Mouse (Mus musculus): Measurements from ENCODE around the gene Fam49a. TPM values are rescaled to one million over a fixed set of nuclear protein-coding genes. Genes with fewer than 3 reads are reported as not detected.
"Not testable (repeated sequence)": the region's sequence is repeated elsewhere in the genome, so short reads cannot be mapped to it uniquely, and the experiment has no call there.

Gene Fam49a
- polyA plus RNA-seq, 1 experiment from 2014 or later = 6.4 TPM

- Histone ChIP-seq H3K27ac (replicated peaks) (no peak overlapping the region), H3K4me1 (peaks cover 11% of the 10 kb centered on the region), H3K4me3 (no peak overlapping the region), H3K27me3 (replicated peaks; ENCODE audit: low read depth, poor library complexity, severe bottlenecking) (no peaks in the 10 kb centered on the region), H3K36me3 (replicated peaks) (no peaks in the 10 kb centered on the region), H3K9me3 (no peaks in the 10 kb centered on the region)
- DNase-seq (ENCODE audit: low spot score) = no peak
- WGBS = 86% methylated on average over 3 of the region's 3 CpGs
Observed at GRCm38 (mm10) chr12:12321111-12321510, 59.2 kb downstream of the Fam49a start.

- H3K36me3 ChIP-seq (replicated peaks) = no peaks in the 10 kb centered on the region
- H3K4me1 ChIP-seq = peaks cover 11% of the 10 kb centered on the region
- no peak overlapping the region for H3K27ac ChIP-seq (replicated peaks)
- 85% methylated on average over 5 of the region's 5 CpGs for WGBS
- no peak overlapping the region for H3K4me3 ChIP-seq
- no peaks in the 10 kb centered on the region for H3K27me3 ChIP-seq (replicated peaks; ENCODE audit: low read depth, poor library complexity, severe bottlenecking)
- no peaks in the 10 kb centered on the region for H3K9me3 ChIP-seq
- DNase-seq (ENCODE audit: low spot score) = no peak
Observed at GRCm38 (mm10) chr12:12323084-12323483, 61.1 kb downstream of the Fam49a start.

- peak; percentile 92 for DNase-seq (ENCODE audit: low spot score)
- peak overlapping the region; percentile 47 for H3K4me3 ChIP-seq
- H3K27me3 ChIP-seq (replicated peaks; ENCODE audit: low read depth, poor library complexity, severe bottlenecking) = no peaks in the 10 kb centered on the region
- H3K4me1 ChIP-seq = peaks cover 11% of the 10 kb centered on the region
- H3K36me3 ChIP-seq (replicated peaks) = no peaks in the 10 kb centered on the region
- H3K9me3 ChIP-seq = no peaks in the 10 kb centered on the region
- WGBS = 16% methylated on average over 18 of the region's 18 CpGs
- H3K27ac ChIP-seq (replicated peaks) = peak overlapping the region; percentile 77
Observed at GRCm38 (mm10) chr12:12323616-12324223, 61.8 kb downstream of the Fam49a start.

- H3K9me3 ChIP-seq; H3K36me3 ChIP-seq (replicated peaks); H3K27me3 ChIP-seq (replicated peaks; ENCODE audit: low read depth, poor library complexity, severe bottlenecking); DNase-seq (ENCODE audit: low spot score): not testable (repeated sequence)
- Histone ChIP-seq H3K27ac (replicated peaks) (peak overlapping the region; percentile 77), H3K4me1 (peaks cover 11% of the 10 kb centered on the region), H3K4me3 (peak overlapping the region; percentile 47; the same call in 1 of the 2 replicates)
- WGBS = 89% methylated on average over 22 of the region's 22 CpGs
Observed at GRCm38 (mm10) chr12:12324266-12324665, 62.3 kb downstream of the Fam49a start.

GRCm38 (mm10) chr12:12333526-12334310 is 71.8 kb downstream of the Fam49a start:
- DNase-seq (ENCODE audit: low spot score) = no peak
- no peak overlapping the region for H3K27ac ChIP-seq (replicated peaks)
- H3K36me3 ChIP-seq (replicated peaks) = no peaks in the 10 kb centered on the region
- H3K4me1 ChIP-seq = no peaks in the 10 kb centered on the region
- WGBS = 92% methylated on average over 11 of the region's 11 CpGs
- H3K9me3 ChIP-seq = no peaks in the 10 kb centered on the region
- H3K27me3 ChIP-seq (replicated peaks; ENCODE audit: low read depth, poor library complexity, severe bottlenecking) = no peaks in the 10 kb centered on the region
- no peak overlapping the region for H3K4me3 ChIP-seq

- H3K9me3 ChIP-seq = no peaks in the 10 kb centered on the region
- WGBS = 90% methylated on average over 5 of the region's 5 CpGs
Observed at GRCm38 (mm10) chr12:12334486-12334885, 72.5 kb downstream of the Fam49a start.

GRCm38 (mm10) chr12:12335566-12335965 is 73.6 kb downstream of the Fam49a start:
- no peaks in the 10 kb centered on the region for H3K4me1 ChIP-seq
- no peak for DNase-seq (ENCODE audit: low spot score)
- no peaks in the 10 kb centered on the region for H3K9me3 ChIP-seq
- H3K27ac ChIP-seq (replicated peaks) = no peak overlapping the region
- H3K4me3 ChIP-seq = no peak overlapping the region
- H3K27me3 ChIP-seq (replicated peaks; ENCODE audit: low read depth, poor library complexity, severe bottlenecking) = no peaks in the 10 kb centered on the region
- no peaks in the 10 kb centered on the region for H3K36me3 ChIP-seq (replicated peaks)
- 89% methylated on average over 7 of the region's 7 CpGs for WGBS

More at GRCm38 (mm10) chr12:12334486-12334885, 72.5 kb downstream of the Fam49a start:
- H3K4me1 ChIP-seq = no peaks in the 10 kb centered on the region
- DNase-seq (ENCODE audit: low spot score) = no peak
- H3K27me3 ChIP-seq (replicated peaks; ENCODE audit: low read depth, poor library complexity, severe bottlenecking) = no peaks in the 10 kb centered on the region
- H3K36me3 ChIP-seq (replicated peaks) = no peaks in the 10 kb centered on the region
- no peak overlapping the region for H3K27ac ChIP-seq (replicated peaks)
- H3K4me3 ChIP-seq = no peak overlapping the region

- Histone ChIP-seq H3K4me1 (no peaks in the 10 kb centered on the region), H3K36me3 (replicated peaks) (no peaks in the 10 kb centered on the region), H3K4me3 (no peak overlapping the region), H3K9me3 (no peaks in the 10 kb centered on the region), H3K27me3 (replicated peaks; ENCODE audit: low read depth, poor library complexity, severe bottlenecking) (no peaks in the 10 kb centered on the region), H3K27ac (replicated peaks) (no peak overlapping the region)
- no peak for DNase-seq (ENCODE audit: low spot score)
- 91% methylated on average over 6 of the region's 6 CpGs for WGBS
Observed at GRCm38 (mm10) chr12:12337378-12337777, 75.4 kb downstream of the Fam49a start.

GRCm38 (mm10) chr12:12343320-12343719 is 81.4 kb downstream of the Fam49a start:
- Histone ChIP-seq H3K4me1 (no peaks in the 10 kb centered on the region; the same call in 1 of the 2 replicates), H3K27ac (replicated peaks) (no peak overlapping the region), H3K4me3 (no peak overlapping the region), H3K27me3 (replicated peaks; ENCODE audit: low read depth, poor library complexity, severe bottlenecking) (no peaks in the 10 kb centered on the region), H3K9me3 (no peaks in the 10 kb centered on the region), H3K36me3 (replicated peaks) (no peaks in the 10 kb centered on the region)
- WGBS = 90% methylated on average over 2 of the region's 2 CpGs
- DNase-seq (ENCODE audit: low spot score) = no peak

GRCm38 (mm10) chr12:12348625-12349024 is 86.7 kb downstream of the Fam49a start:
- WGBS = 80% methylated on average over 2 of the region's 2 CpGs
- DNase-seq (ENCODE audit: low spot score) = no peak
- Histone ChIP-seq H3K27ac (replicated peaks) (no peak overlapping the region), H3K4me3 (no peak overlapping the region), H3K4me1 (peaks cover 9% of the 10 kb centered on the region), H3K27me3 (replicated peaks; ENCODE audit: low read depth, poor library complexity, severe bottlenecking) (no peaks in the 10 kb centered on the region), H3K36me3 (replicated peaks) (no peaks in the 10 kb centered on the region), H3K9me3 (no peaks in the 10 kb centered on the region)

GRCm38 (mm10) chr12:12349645-12350288 is 87.8 kb downstream of the Fam49a start:
- DNase-seq (ENCODE audit: low spot score) = no peak
- Histone ChIP-seq H3K36me3 (replicated peaks) (no peaks in the 10 kb centered on the region), H3K27ac (replicated peaks) (no peak overlapping the region), H3K4me3 (no peak overlapping the region), H3K27me3 (replicated peaks; ENCODE audit: low read depth, poor library complexity, severe bottlenecking) (no peaks in the 10 kb centered on the region), H3K9me3 (no peaks in the 10 kb centered on the region), H3K4me1 (peaks cover 9% of the 10 kb centered on the region)
- 73% methylated on average over 6 of the region's 6 CpGs for WGBS

- no peak overlapping the region for H3K4me3 ChIP-seq
- no peaks in the 10 kb centered on the region for H3K9me3 ChIP-seq
- DNase-seq (ENCODE audit: low spot score) = no peak
- peaks cover 9% of the 10 kb centered on the region for H3K4me1 ChIP-seq
- H3K27me3 ChIP-seq (replicated peaks; ENCODE audit: low read depth, poor library complexity, severe bottlenecking) = no peaks in the 10 kb centered on the region
- no peak overlapping the region; the same call in 1 of the 2 replicates for H3K27ac ChIP-seq (replicated peaks)
- whole genome bisulfite sequencing = 64% methylated on average over 11 of the region's 11 CpGs
- no peaks in the 10 kb centered on the region for H3K36me3 ChIP-seq (replicated peaks)
Observed at GRCm38 (mm10) chr12:12351816-12352552, 90.0 kb downstream of the Fam49a start.

Data from embryonic facial prominence, embryonic 10.5 days (tissue).